Mouse (Mus musculus) mesoderm, embryonic 11.5 days (tissue): ENCODE measurements around the gene Zmym4.

ENCODE experiments used
- DNase-seq: peaks from one replicate; pipeline ENCODE4 v3.0.0-alpha.2; 2012; ENCODE audit warnings: low read depth, low spot score

Gene Zmym4

DNA sequence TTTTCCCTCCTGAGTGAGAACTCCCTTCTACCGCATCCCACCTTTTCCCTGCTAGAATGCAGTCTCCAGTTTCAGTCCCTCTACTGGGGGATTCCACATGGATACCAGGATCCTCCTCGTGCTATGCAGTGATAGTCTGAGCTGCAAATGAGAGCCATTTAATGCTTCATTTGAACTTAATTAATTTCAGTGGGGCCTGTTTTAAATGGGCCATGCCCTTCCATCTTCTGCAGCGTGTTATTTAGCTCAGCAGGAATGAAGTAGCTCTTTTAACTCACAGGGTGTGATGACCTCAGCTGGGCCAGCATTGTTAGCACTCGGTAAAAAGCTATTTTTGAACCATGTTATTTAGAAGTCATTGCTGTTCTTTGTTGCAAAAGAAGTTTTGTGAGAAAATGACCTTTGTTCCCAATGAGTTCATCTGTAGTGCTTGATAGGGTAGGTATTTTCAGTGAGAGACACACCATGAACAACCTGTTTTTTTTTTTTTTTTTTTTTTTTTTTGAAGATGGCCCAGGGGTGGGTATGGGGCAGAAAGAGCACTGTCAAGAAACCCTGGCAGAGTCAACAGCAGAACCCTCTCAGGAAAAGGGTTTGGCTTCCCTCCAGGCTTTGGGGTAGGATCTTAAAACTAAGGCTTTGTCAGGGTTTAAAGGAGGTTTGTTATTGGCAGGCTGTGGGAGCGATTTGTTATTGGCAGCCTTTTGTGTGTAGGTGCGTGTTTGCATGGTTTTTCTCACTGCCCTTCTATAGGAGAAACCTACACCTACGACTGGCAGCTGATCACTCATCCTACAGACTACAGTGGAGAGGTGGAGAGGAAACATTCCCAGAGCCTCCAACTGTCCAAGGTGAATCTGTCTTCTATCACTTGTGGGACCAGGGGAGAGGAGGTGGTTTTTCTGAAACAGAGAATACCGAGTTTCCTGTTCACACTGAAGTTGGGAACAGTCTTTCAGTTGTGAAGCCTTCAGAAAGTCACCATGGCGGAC is 144.7 kb downstream of the Zmym4 start:
- DNase-seq: no peak

- no peak for DNase-seq
These were observed 153.1 kb downstream of the Zmym4 start for GRCm38 (mm10) chr4:126814854-126815253.

DNA sequence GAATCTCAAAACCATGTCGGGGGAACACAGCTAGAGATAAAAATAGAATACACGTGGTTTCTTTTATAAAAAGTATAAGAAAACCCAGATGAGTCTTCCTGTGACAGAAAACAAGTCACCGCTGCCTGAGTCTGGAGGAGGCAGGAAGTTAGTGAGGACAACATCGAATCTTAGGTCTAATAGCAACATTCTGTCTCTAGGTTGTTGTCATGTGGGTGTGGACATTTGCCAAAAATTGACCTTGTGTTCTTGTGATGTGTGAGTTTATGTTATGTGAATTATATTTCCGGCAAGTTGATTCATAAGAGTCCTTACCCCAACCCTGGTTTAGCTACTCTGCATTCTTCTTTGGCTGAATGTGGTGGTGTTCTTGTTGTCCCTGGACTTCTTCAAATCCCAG is 154.7 kb downstream of the Zmym4 start:
- no peak for DNase-seq
